Mouse (Mus musculus) neutrophil, adult 5-6 weeks (primary cell): Measurements from ENCODE around the gene Eif3k. TPM values are rescaled to one million over a fixed set of nuclear protein-coding genes. Genes with fewer than 3 reads are reported as not detected.
"Not testable (repeated sequence)": the region's sequence is repeated elsewhere in the genome, so short reads cannot be mapped to it uniquely, and the experiment has no call there.

Experiments used
- ATAC-seq: fragments of 151-379, 151-347 bp; 2 replicates; pipeline ENCODE4 v1.8.0; 2017; ENCODE audit warnings: mild to moderate bottlenecking, moderate TSS enrichment; ENCODE audit not compliant: insufficient number of reproducible peaks, poor library complexity, low FRiP score, severe bottlenecking; ENCODE audit errors: extremely low read depth
- total RNA-seq: library from RNA; stranded (forward); fragments of 200-1000 nt; gene quantifications from 2 replicates; pipeline ENCODE4 v1.2.3, GENCODE M21; 2017

Gene Eif3k
- total RNA-seq, 1 experiment from 2014 or later = 191 TPM

DNA sequence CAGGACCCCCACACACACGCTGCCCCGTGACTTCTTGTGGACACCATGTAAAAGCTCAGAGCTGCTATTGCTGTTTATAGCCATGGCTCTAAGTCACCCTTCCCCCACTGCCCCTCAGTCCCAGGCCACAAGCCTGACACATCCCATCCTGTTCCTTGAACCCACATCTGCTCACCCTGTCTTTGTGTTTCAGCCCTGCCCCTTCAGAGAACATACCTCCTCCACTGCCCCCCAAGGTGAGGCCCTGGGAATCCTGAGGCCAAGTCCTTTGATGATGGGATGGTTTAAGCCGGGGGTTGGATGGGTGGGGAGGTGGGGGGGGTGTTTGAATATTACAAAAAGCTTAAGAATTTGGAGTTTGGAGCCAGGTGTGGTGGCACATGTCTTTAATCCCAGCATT, 11.3 kb upstream of the Eif3k start:
- no peak for ATAC-seq

- ATAC-seq = no peak
Measured at GRCm38 (mm10) chr7:28991616-28992015, 10.0 kb upstream of the Eif3k start.

DNA sequence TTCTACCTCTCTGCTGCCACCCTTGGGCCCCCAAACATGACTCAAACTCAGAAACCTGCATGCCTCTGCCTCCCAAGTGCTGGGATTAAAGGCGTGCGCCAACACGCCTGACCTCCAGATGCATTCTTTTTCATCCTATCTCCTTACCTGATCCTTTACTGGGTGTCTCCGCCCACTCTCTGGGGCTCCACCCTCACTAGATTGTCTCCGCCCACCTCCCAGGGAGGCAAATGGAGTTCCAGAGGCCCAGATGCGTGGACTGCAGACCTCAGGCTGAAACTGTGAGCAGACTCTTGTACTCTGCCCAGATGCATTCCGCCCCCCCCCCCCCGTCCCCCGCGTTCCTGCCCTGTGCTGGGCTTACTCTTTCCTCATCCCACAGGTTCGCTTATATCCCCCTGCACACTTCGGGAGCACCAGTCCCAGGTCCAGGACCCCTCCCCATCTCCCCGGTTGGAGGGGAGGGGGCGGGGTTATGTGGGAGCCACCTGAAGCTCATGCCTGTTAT, 9.2 kb upstream of the Eif3k start:
- ATAC-seq = no peak

DNA sequence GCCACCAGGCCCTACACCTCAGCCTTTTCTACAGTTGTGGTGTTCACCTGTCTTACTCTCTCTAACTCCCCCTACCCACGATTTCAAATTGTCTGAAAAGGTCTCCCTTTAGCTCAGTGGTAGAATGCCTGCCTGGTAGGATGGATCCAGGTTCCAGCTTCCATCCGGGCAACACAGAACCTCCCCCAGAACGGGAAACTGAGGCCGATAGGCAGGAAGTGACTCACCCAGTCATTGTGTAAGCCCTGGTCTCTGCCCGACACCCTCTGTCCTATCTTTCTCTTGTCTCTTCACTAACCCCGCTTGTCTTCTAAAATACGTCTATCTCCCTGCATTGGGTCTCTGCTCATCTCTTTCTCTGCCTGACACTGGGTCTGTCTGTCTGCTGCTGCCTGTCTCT, 3.5 kb upstream of the Eif3k start:
- no peak for ATAC-seq

GRCm38 (mm10) chr7:28984452-28984851, 2.8 kb upstream of the Eif3k start:
- ATAC-seq = no peak

GRCm38 (mm10) chr7:28983849-28984248, 2.2 kb upstream of the Eif3k start:
- no peak for ATAC-seq

DNA sequence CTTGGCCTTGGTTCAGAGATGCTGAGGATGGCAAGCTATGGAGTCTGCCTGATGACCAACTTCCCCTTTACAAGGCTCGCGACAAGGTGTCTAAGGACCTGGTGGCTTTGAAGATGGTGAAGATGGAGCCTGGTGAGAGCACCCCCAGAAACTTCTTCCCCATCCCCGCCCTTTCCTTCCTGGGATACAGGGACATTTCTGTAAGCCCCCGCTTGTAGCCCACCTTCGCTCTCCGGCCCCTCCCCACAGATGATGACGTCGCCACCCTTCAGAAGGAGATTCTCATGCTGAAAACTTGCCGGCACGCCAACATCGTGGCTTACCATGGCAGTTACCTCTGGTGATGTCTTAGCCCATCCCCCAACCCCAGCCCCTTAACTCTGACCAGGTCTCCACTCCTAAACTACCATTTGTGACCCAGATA, 1.5 kb upstream of the Eif3k start:
- no peak for ATAC-seq

- ATAC-seq = peak; percentile 80
Measured at GRCm38 (mm10) chr7:28982274-28983013, 780 bp upstream of the Eif3k start.

DNA sequence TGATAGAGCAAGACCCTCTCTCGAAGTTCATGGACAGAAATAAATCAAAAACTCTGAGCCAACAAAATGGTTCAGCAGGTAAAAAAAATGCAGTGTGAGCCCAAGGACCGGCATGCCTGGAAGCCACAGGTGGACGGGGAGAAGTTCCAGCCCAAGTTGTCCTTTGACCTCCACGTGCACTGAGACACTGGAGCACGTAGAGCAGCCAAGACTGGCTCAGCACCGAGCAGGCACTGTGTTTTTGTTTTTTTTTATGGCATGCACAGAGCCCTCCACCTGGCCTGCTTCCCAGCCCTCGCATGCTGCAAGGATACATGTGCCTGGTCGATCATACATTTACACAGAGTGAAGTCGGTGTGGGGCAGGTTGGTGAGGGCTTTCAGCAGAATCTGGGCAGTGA, 4.1 kb downstream of the Eif3k start:
- ATAC-seq = no peak

DNA sequence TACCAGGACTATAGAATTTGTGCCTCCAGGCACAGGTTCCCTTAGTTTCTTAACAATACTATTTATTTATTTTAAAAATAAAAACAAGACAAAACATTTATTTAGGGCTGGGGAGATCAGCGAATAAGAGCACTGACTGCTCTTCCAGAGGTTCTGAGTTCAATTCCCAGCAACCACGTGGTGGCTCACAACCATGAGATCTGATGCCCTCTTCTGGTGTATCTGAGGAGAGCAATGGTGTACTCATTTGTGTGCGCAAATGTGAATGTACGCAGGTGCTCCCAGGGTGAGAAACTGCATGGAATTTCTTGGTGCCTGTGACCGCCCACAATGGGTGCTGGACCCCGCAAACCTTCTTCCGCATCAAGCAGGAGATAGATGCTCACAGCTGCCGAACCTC, 8.6 kb downstream of the Eif3k start:
- no peak for ATAC-seq

GRCm38 (mm10) chr7:28972542-28972985, 9.1 kb downstream of the Eif3k start:
- ATAC-seq = peak; percentile 59

- ATAC-seq = no peak
Measured at GRCm38 (mm10) chr7:28971770-28972269, 9.8 kb downstream of the Eif3k start.

DNA sequence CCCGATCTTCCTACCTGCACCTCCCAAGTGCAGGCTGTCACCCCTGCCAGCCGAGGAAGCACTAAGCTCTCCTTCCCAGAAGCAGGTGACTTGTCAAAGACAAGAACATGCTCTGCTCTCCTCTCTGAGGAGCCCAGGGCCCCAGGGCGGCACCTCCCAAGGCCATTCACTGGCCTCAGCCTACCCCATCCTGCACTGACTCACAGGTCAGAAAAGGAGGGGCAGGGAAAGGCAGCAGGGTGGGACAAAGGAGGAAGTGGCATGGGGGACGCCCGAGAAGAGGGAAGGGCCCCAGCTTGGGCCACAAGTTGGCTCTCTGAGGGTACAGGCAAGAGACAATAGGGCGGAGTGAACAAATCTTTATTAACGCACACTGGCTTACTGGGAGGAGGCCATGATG, 10.6 kb downstream of the Eif3k start:
- no peak for ATAC-seq

GRCm38 (mm10) chr7:28969672-28970394, 11.8 kb downstream of the Eif3k start:
- ATAC-seq = no peak

GRCm38 (mm10) chr7:28969271-28969670, 12.4 kb downstream of the Eif3k start:
- no peak for ATAC-seq

GRCm38 (mm10) chr7:28968120-28968519, 13.5 kb downstream of the Eif3k start:
- ATAC-seq = not testable (repeated sequence)

- no peak for ATAC-seq
Measured at GRCm38 (mm10) chr7:28966751-28967505, 14.7 kb downstream of the Eif3k start.

- ATAC-seq = no peak
Measured at GRCm38 (mm10) chr7:28966181-28966580, 15.5 kb downstream of the Eif3k start.

GRCm38 (mm10) chr7:28965346-28965840, 16.3 kb downstream of the Eif3k start:
- ATAC-seq = no peak
